Mouse (Mus musculus) MEL (cell line): ENCODE data around the gene Pnpla2. TPM values are rescaled to one million over a fixed set of nuclear protein-coding genes. Genes with fewer than 3 reads are reported as not detected.

Experiments used
- DNase-seq: peaks from one replicate; pipeline ENCODE4 v3.0.0; 2011; ENCODE audit warnings: low read depth, low spot score
- H3K27ac ChIP-seq: 2 replicates; pipeline ENCODE4 v1.5.1; 2012; ENCODE audit warnings: low read depth, mild to moderate bottlenecking, control low read depth, low read length, moderate library complexity; ENCODE audit not compliant: control insufficient read depth
- H3K27me3 ChIP-seq, 2 experiments: fragments of 150-350 bp in 1 of 2; sonication (generic) in 1 of 2; 2 replicates each; pipeline ENCODE4 v1.6.1; 2012; ENCODE audit warnings: low read length in 2 of 2, mild to moderate bottlenecking in 2 of 2, improper control_type of control experiment in 1 of 2, moderate library complexity in 1 of 2; ENCODE audit not compliant: insufficient read depth in 2 of 2, control insufficient read depth in 1 of 2
- H3K36me3 ChIP-seq, 2 experiments: 2 replicates each; pipeline ENCODE4 v1.6.1; 2012 to 2014; ENCODE audit warnings: low read length in 2 of 2, improper control_type of control experiment in 1 of 2, inconsistent platforms in 1 of 2, mild to moderate bottlenecking in 1 of 2; ENCODE audit not compliant: insufficient read depth in 2 of 2, control insufficient read depth in 1 of 2
- H3K4me1 ChIP-seq, 2 experiments: fragments of 150-350 bp in 1 of 2; sonication (generic) in 1 of 2; 2 replicates each; pipeline ENCODE4 v1.6.1; 2012; ENCODE audit warnings: low read length in 2 of 2, improper control_type of control experiment in 1 of 2, mild to moderate bottlenecking in 1 of 2; ENCODE audit not compliant: insufficient read depth in 2 of 2, control insufficient read depth in 1 of 2
- H3K4me3 ChIP-seq, 2 experiments: fragments of 150-350 bp in 1 of 2; sonication (generic) in 1 of 2; 2 replicates each; pipeline ENCODE4 v1.5.1; 2012; ENCODE audit warnings: low read depth in 2 of 2, low read length in 2 of 2, mild to moderate bottlenecking in 2 of 2, moderate library complexity in 2 of 2, control low read depth in 1 of 2, improper control_type of control experiment in 1 of 2; ENCODE audit not compliant: control insufficient read depth in 1 of 2, insufficient read depth in 1 of 2
- H3K79me2 ChIP-seq: 2 replicates; pipeline ENCODE4 v1.6.1; 2012; ENCODE audit warnings: mild to moderate bottlenecking, low read length, moderate library complexity; ENCODE audit not compliant: control insufficient read depth, poor library complexity, insufficient read depth
- H3K9ac ChIP-seq: 2 replicates; pipeline ENCODE4 v1.6.1; 2012; ENCODE audit warnings: low read depth, mild to moderate bottlenecking, control low read depth, low read length, moderate library complexity; ENCODE audit not compliant: control insufficient read depth, poor library complexity, severe bottlenecking
- H3K9me3 ChIP-seq: fragments of 150-350 bp; sonication (generic); replicated peaks from 2 replicates; pipeline ENCODE4 v1.6.1; 2012; ENCODE audit warnings: mild to moderate bottlenecking, low read length, improper control_type of control experiment, moderate library complexity; ENCODE audit not compliant: insufficient read depth
- BHLHE40 ChIP-seq: IDR thresholded peaks from 2 replicates; pipeline ENCODE4 v1.6.1; 2012; ENCODE audit warnings: low read depth, mild to moderate bottlenecking, inconsistent platforms, low read length, improper control_type of control experiment, borderline replicate concordance
- CHD1 ChIP-seq: IDR thresholded peaks from 2 replicates; pipeline ENCODE4 v1.6.1; 2012; ENCODE audit warnings: low read depth, mild to moderate bottlenecking, inconsistent platforms, low read length, improper control_type of control experiment
- CTCF ChIP-seq, 3 experiments: IDR thresholded peaks in 2 of 3; conservative IDR thresholded peaks in 1 of 3; 2 replicates each; pipeline ENCODE4 v1.5.1; 2011 to 2012; ENCODE audit warnings: low read length in 3 of 3, low read depth in 2 of 3, mild to moderate bottlenecking in 2 of 3, improper control_type of control experiment in 1 of 3, inconsistent platforms in 1 of 3, mixed read lengths in 1 of 3, moderate library complexity in 1 of 3; ENCODE audit not compliant: control insufficient read depth in 1 of 3, insufficient read depth in 1 of 3, poor library complexity in 1 of 3, severe bottlenecking in 1 of 3
- ELF1 ChIP-seq: IDR thresholded peaks from 2 replicates; pipeline ENCODE4 v1.6.1; 2014; ENCODE audit warnings: low read depth, mild to moderate bottlenecking, inconsistent platforms, low read length, improper control_type of control experiment, moderate library complexity
- EP300 ChIP-seq, 2 experiments: IDR thresholded peaks; 2 replicates each; pipeline ENCODE4 v1.6.1; 2011; ENCODE audit warnings: improper control_type of control experiment in 2 of 2, low read length in 2 of 2, low read depth in 1 of 2, mild to moderate bottlenecking in 1 of 2
- ETS1 ChIP-seq: IDR thresholded peaks from 2 replicates; pipeline ENCODE4 v1.6.1; 2012; ENCODE audit warnings: low read depth, mild to moderate bottlenecking, inconsistent platforms, low read length, improper control_type of control experiment, moderate library complexity
- HCFC1 ChIP-seq: IDR thresholded peaks from 2 replicates; pipeline ENCODE4 v1.6.1; 2012; ENCODE audit warnings: low read depth, mild to moderate bottlenecking, inconsistent platforms, low read length, improper control_type of control experiment, moderate library complexity
- MAFK ChIP-seq: IDR thresholded peaks from 2 replicates; pipeline ENCODE4 v1.6.1; 2011; ENCODE audit warnings: low read depth, mild to moderate bottlenecking, low read length, improper control_type of control experiment, borderline replicate concordance
- MAX ChIP-seq: IDR thresholded peaks from 2 replicates; pipeline ENCODE4 v1.6.1; 2011; ENCODE audit warnings: low read length, improper control_type of control experiment
- MAZ ChIP-seq: IDR thresholded peaks from 2 replicates; pipeline ENCODE4 v1.6.1; 2012; ENCODE audit warnings: low read depth, mild to moderate bottlenecking, inconsistent platforms, low read length, improper control_type of control experiment
- MEF2A ChIP-seq: IDR thresholded peaks from 2 replicates; pipeline ENCODE4 v1.6.1; 2014; ENCODE audit warnings: low read depth, mild to moderate bottlenecking, inconsistent platforms, low read length, improper control_type of control experiment; ENCODE audit not compliant: poor library complexity, insufficient replicate concordance, severe bottlenecking; ENCODE audit errors: extremely low read depth
- MXI1 ChIP-seq: IDR thresholded peaks from 2 replicates; pipeline ENCODE4 v1.6.1; 2011; ENCODE audit warnings: mild to moderate bottlenecking, low read depth, low read length, improper control_type of control experiment
- MYB ChIP-seq: IDR thresholded peaks from 2 replicates; pipeline ENCODE4 v1.6.1; 2011; ENCODE audit warnings: mild to moderate bottlenecking, low read depth, low read length, improper control_type of control experiment
- MYC ChIP-seq: IDR thresholded peaks from 2 replicates; pipeline ENCODE4 v1.6.1; 2011; ENCODE audit warnings: low read depth, mild to moderate bottlenecking, low read length, improper control_type of control experiment, moderate library complexity
- NELFE ChIP-seq: IDR thresholded peaks from 2 replicates; pipeline ENCODE4 v1.6.1; 2011; ENCODE audit warnings: low read depth, low read length, improper control_type of control experiment
- NRF1 ChIP-seq: IDR thresholded peaks from 2 replicates; pipeline ENCODE4 v1.6.1; 2014; ENCODE audit warnings: low read depth, mild to moderate bottlenecking, inconsistent platforms, low read length, improper control_type of control experiment, moderate library complexity; ENCODE audit not compliant: poor library complexity, insufficient read depth, severe bottlenecking
- POLR2A ChIP-seq, 2 experiments: IDR thresholded peaks; 2 replicates each; pipeline ENCODE4 v1.6.1; 2011 to 2012; ENCODE audit warnings: low read length in 2 of 2, mild to moderate bottlenecking in 2 of 2, control low read depth in 1 of 2, improper control_type of control experiment in 1 of 2, low read depth in 1 of 2, moderate library complexity in 1 of 2; ENCODE audit not compliant: control insufficient read depth in 1 of 2, insufficient read depth in 1 of 2, poor library complexity in 1 of 2
- POLR2AphosphoS5 ChIP-seq: IDR thresholded peaks from 2 replicates; pipeline ENCODE4 v1.6.1; 2012; ENCODE audit warnings: low read depth, borderline replicate concordance, mild to moderate bottlenecking, inconsistent platforms, low read length, moderate library complexity, mixed read lengths
- RCOR1 ChIP-seq: IDR thresholded peaks from 2 replicates; pipeline ENCODE4 v1.6.1; 2012; ENCODE audit warnings: low read depth, mild to moderate bottlenecking, inconsistent platforms, low read length, improper control_type of control experiment
- SIN3A ChIP-seq: IDR thresholded peaks from 2 replicates; pipeline ENCODE4 v1.6.1; 2012; ENCODE audit warnings: low read length, improper control_type of control experiment, inconsistent platforms
- SMC3 ChIP-seq: IDR thresholded peaks from 2 replicates; pipeline ENCODE4 v1.6.1; 2011; ENCODE audit warnings: low read depth, low read length, improper control_type of control experiment
- TBP ChIP-seq: IDR thresholded peaks from 2 replicates; pipeline ENCODE4 v1.8.0; 2011; ENCODE audit warnings: low read depth, low read length, improper control_type of control experiment
- TCF12 ChIP-seq: IDR thresholded peaks from 2 replicates; pipeline ENCODE4 v1.6.1; 2014; ENCODE audit warnings: low read depth, mild to moderate bottlenecking, inconsistent platforms, low read length, improper control_type of control experiment, moderate library complexity
- UBTF ChIP-seq: IDR thresholded peaks from 2 replicates; pipeline ENCODE4 v1.6.1; 2012; ENCODE audit warnings: low read depth, mild to moderate bottlenecking, inconsistent platforms, low read length, improper control_type of control experiment, moderate library complexity, borderline replicate concordance; ENCODE audit not compliant: insufficient read depth
- USF1 ChIP-seq: IDR thresholded peaks from 2 replicates; pipeline ENCODE4 v1.6.1; 2014; ENCODE audit warnings: low read depth, mild to moderate bottlenecking, inconsistent platforms, low read length, improper control_type of control experiment, moderate library complexity
- USF2 ChIP-seq, 2 experiments: IDR thresholded peaks; 2 replicates each; pipeline ENCODE4 v1.6.1; 2011 to 2012; ENCODE audit warnings: improper control_type of control experiment in 2 of 2, low read length in 2 of 2, borderline replicate concordance in 1 of 2, inconsistent platforms in 1 of 2, low read depth in 1 of 2, mild to moderate bottlenecking in 1 of 2; ENCODE audit not compliant: insufficient read depth in 1 of 2
- ZC3H11A ChIP-seq: IDR thresholded peaks from 2 replicates; pipeline ENCODE4 v1.6.1; 2012; ENCODE audit warnings: low read depth, mild to moderate bottlenecking, inconsistent platforms, low read length, improper control_type of control experiment
- ZKSCAN1 ChIP-seq: IDR thresholded peaks from 2 replicates; pipeline ENCODE4 v1.6.1; 2012; ENCODE audit warnings: low read depth, mild to moderate bottlenecking, inconsistent platforms, low read length, improper control_type of control experiment, moderate library complexity
- ZMIZ1 ChIP-seq: IDR thresholded peaks from 2 replicates; pipeline ENCODE4 v1.6.1; 2012; ENCODE audit warnings: low read depth, mild to moderate bottlenecking, inconsistent platforms, low read length, improper control_type of control experiment, moderate library complexity
- ZNF384 ChIP-seq: IDR thresholded peaks from 2 replicates; pipeline ENCODE4 v1.6.1; 2012; ENCODE audit warnings: low read depth, mild to moderate bottlenecking, inconsistent platforms, low read length, improper control_type of control experiment
- polyA plus RNA-seq, 2 experiments: library from polyadenylated mRNA; stranded (reverse) in 1 of 2; unstranded in 1 of 2; fragments of >175 nt in 1 of 2; fragments of >200 nt in 1 of 2; gene quantifications; 2 replicates each; pipeline versions ENCODE4 v1.2.1 to v1.2.4; 2012; ENCODE audit warnings: low replicate concordance in 2 of 2, low read depth in 1 of 2; ENCODE audit not compliant: insufficient read length in 2 of 2, insufficient read depth in 1 of 2, missing spikeins in 1 of 2
- total RNA-seq: library from RNA; depleted of rRNA; stranded (reverse); fragments of 300-350 nt; gene quantifications from 2 replicates; pipeline ENCODE4 v1.2.3, GENCODE M21; 2012

The Pnpla2 gene
- total and polyA plus RNA-seq, 3 experiments, result 8.3 to 38.6 TPM; not detected in 1

- peak; percentile 91 for DNase-seq
- TF ChIP-seq HCFC1 (peak; percentile 89), CHD1 (peak; percentile 99), NRF1 (no peak), EP300 (IDR thresholded peaks at IDR 0.05; ENCODE audit: low read depth in 1 of 2, low read length in 2 of 2) (no peak), MYC (no peak), UBTF (no peak; the same call in 1 of the 2 replicates), USF1 (no peak), ETS1 (no peak), MYB (no peak), ZKSCAN1 (no peak), SIN3A (peak; percentile 98), MEF2A (no peak), USF2 (IDR thresholded peaks at IDR 0.05; ENCODE audit: borderline replicate concordance in 1 of 2, insufficient read depth in 1 of 2, low read depth in 1 of 2, low read length in 2 of 2) (no peak), MXI1 (peak; percentile 100), SMC3 (no peak), ZC3H11A (no peak), MAZ (0 out of 2 replicates have a peak, but pooled peaks have one; percentile 17), NELFE (peak; percentile 82), ZMIZ1 (no peak), TCF12 (peak; percentile 22; the same call in 1 of the 2 replicates), POLR2AphosphoS5 (no peak), MAX (peak; percentile 67), ZNF384 (no peak), TBP (peak; percentile 15; the same call in 1 of the 2 replicates), BHLHE40 (no peak), ELF1 (no peak), MAFK (no peak), POLR2A (IDR thresholded peaks at IDR 0.05; ENCODE audit: control insufficient read depth in 1 of 2, insufficient read depth in 1 of 2, low read depth in 1 of 2, low read length in 2 of 2, poor library complexity in 1 of 2) (peak in 1 of 2 experiments; percentile 84; a peak in 3 of 4 replicates), RCOR1 (no peak), CTCF (IDR thresholded peaks at IDR 0.05 in 2 of 3, conservative IDR thresholded peaks at IDR 0.05 in 1 of 3; ENCODE audit: control insufficient read depth in 1 of 3, insufficient read depth in 1 of 3, low read depth in 2 of 3, low read length in 3 of 3, poor library complexity in 1 of 3, severe bottlenecking in 1 of 3) (0 out of 6 replicates have a peak, but pooled peaks of 1 of the 3 experiments have one; percentile 17)
- Histone ChIP-seq H3K27ac (peak within 1 kb of the TSS; percentile 71), H3K4me3 (peak within 1 kb of the TSS; percentile 95), H3K9ac (peak within 1 kb of the TSS; percentile 98), H3K4me1 (peaks cover 3 to 22% of the 10 kb centered on the region in 2 experiments; a peak in 3 of 4 replicates), H3K79me2 (peaks cover 51% of the 10 kb centered on the region), H3K27me3 (no peaks in the 10 kb centered on the region), H3K9me3 (no peaks in the 10 kb centered on the region), H3K36me3 (peaks cover 0 to 16% of the 10 kb centered on the region in 2 experiments; a peak in 2 of 4 replicates)
These were observed 20.2 kb downstream of the Pnpla2 start, which contains the start of the genes Polr2l and Tspan4 for GRCm38 (mm10) chr7:141475011-141475804. TSS of gene Polr2l (minus strand) at chr7:141475132. TSS of gene Tspan4 (plus strand) at chr7:141475240.
